Mouse (Mus musculus) thymus, adult 2 months (tissue): ENCODE data around the gene Ctrc. TPM values are rescaled to one million over a fixed set of nuclear protein-coding genes. Genes with fewer than 3 reads are reported as not detected.

Source experiments
- DNase-seq: peaks from one replicate; pipeline ENCODE4 v3.0.0; 2021
- H3K27ac ChIP-seq: fragments of 200-500 bp; 2 replicates; pipeline ENCODE4 v1.5.1; 2012; ENCODE audit warnings: low read length, control low read depth; ENCODE audit not compliant: control insufficient read depth, insufficient read depth
- H3K27me3 ChIP-seq: fragments of 200-500 bp; 2 replicates; pipeline ENCODE4 v1.6.1; 2012; ENCODE audit warnings: mild to moderate bottlenecking, low read length, moderate library complexity, mixed read lengths; ENCODE audit not compliant: control insufficient read depth, insufficient read depth
- H3K36me3 ChIP-seq: fragments of 200-500 bp; 2 replicates; pipeline ENCODE4 v1.6.1; 2012; ENCODE audit warnings: mild to moderate bottlenecking, low read length, moderate library complexity; ENCODE audit not compliant: control insufficient read depth, insufficient read depth
- H3K4me1 ChIP-seq: fragments of 200-500 bp; replicated peaks from 2 replicates; pipeline ENCODE4 v1.6.1; 2012; ENCODE audit warnings: low read length; ENCODE audit not compliant: control insufficient read depth, insufficient read depth
- H3K4me3 ChIP-seq: fragments of 200-500 bp; 2 replicates; pipeline ENCODE4 v1.5.1; 2012; ENCODE audit warnings: mild to moderate bottlenecking, low read length, control low read depth, moderate library complexity; ENCODE audit not compliant: control insufficient read depth, insufficient read depth
- CTCF ChIP-seq: fragments of 200-500 bp; IDR thresholded peaks from 2 replicates; pipeline ENCODE4 v1.5.1; 2012; ENCODE audit warnings: mild to moderate bottlenecking, control low read depth, low read length, moderate library complexity, borderline replicate concordance; ENCODE audit not compliant: control insufficient read depth, poor library complexity, insufficient read depth; ENCODE audit errors: extremely low read depth
- POLR2A ChIP-seq: fragments of 200-500 bp; IDR thresholded peaks from 2 replicates; pipeline ENCODE4 v1.6.1; 2012; ENCODE audit warnings: mild to moderate bottlenecking, low read length, control low read depth, moderate library complexity; ENCODE audit not compliant: control insufficient read depth, poor library complexity, insufficient read depth; ENCODE audit errors: extremely low read depth
- WGBS: fragments of 180-500 bp; shearing (Covaris S2); methylation state at CpG from one replicate; pipeline ENCODE4 v1.1.7; 2018; 5-methylcytosine and 5-hydroxymethylcytosine counted together
- polyA plus RNA-seq: library from polyadenylated mRNA; depleted of rRNA; stranded (reverse); fragments of >200 nt; gene quantifications from 2 replicates; pipeline ENCODE4 v1.2.3, GENCODE M21; 2012

Ctrc gene
- polyA plus RNA-seq, 1 experiment = 0.35 TPM

DNA sequence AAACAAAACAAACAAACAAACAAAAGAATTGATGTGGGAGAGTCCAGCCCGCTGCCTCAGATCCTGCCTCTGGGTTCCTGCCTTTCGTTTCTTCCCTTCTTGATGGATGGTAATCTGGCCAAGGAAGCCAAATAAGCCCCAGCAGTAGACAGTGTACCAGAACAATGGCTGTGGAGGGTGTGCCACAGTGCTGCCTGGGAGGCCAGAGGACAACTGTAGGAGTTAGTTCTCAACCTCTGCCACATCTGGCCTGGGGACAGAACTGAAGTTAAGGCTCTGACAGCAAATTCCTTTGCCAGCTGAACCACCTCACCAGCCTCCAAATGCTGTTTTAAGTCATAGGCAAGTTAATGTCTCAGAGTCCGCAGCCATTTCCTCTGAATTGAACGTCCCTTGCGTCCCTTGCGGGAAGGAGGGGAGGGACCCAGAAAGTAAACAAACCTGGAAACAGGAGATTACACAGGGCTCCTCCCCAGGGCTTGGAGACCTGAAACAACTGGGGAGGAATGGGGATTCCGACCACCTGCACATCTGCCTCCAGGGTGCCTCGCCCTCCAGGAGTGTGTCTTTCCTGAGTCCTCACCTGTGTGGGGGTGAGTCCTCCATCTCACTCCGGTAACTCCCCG is 35.2 kb upstream of the Ctrc start:
- no peaks in the 10 kb centered on the region for H3K4me1 ChIP-seq
- TF ChIP-seq POLR2A (no peak), CTCF (no peak)
- no peak for DNase-seq
- H3K27me3 ChIP-seq = no peaks in the 10 kb centered on the region
- H3K27ac ChIP-seq = no peak overlapping the region
- WGBS = 92% methylated on average over 10 of the region's 10 CpGs
- H3K36me3 ChIP-seq = no peaks in the 10 kb centered on the region
- H3K4me3 ChIP-seq = no peak overlapping the region

DNA sequence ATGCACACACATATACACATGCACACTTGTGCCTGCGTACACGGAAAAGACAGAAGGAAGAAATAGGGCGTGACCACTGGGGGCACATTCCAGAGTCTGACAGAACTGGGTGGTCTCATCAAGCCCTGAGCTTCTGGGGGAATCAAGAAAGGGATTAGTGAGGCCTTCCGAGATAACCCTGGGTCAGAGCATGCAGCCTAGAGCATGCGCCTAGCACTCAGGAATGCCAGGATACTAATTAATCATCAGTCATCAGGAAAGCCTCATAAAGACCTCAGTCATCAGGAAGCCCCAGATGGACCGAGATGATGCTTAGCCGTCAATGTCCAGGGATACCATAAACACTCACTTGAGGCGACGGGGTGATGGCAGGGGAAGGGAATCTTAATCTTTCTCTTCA is 33.7 kb upstream of the Ctrc start:
- Histone ChIP-seq H3K36me3 (no peaks in the 10 kb centered on the region), H3K4me1 (peaks cover 7% of the 10 kb centered on the region), H3K27ac (no peak overlapping the region), H3K4me3 (no peak overlapping the region), H3K27me3 (no peaks in the 10 kb centered on the region)
- no peak for TF ChIP-seq CTCF
- no peak for TF ChIP-seq POLR2A
- 96% methylated on average over 9 of the region's 9 CpGs for WGBS
- DNase-seq = no peak

DNA sequence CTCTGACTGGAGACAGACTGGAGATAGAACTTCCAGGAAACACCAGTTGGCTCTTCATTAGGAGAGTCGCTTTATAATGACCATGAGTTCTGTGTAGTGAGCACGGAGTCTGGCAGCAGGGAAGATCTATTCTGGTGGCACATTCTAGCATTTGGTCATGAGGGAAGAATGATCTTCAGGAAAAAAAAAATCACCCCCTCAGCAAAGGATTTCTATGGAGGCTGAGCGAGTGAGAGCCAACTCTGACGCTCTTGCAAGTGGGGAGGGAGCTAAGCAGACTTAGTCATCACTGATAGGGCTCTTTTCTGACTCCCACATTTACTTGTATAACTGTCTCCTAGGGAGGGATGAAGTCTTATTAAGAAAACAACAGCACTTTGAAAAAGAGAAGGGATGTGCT is 32.9 kb upstream of the Ctrc start:
- no peak for DNase-seq
- TF ChIP-seq POLR2A = no peak
- no peak for TF ChIP-seq CTCF
- 86% methylated on average over 4 of the region's 4 CpGs for whole genome bisulfite sequencing
- Histone ChIP-seq H3K4me3 (no peak overlapping the region), H3K27ac (no peak overlapping the region), H3K4me1 (peaks cover 9% of the 10 kb centered on the region), H3K27me3 (no peaks in the 10 kb centered on the region), H3K36me3 (no peaks in the 10 kb centered on the region)

DNA sequence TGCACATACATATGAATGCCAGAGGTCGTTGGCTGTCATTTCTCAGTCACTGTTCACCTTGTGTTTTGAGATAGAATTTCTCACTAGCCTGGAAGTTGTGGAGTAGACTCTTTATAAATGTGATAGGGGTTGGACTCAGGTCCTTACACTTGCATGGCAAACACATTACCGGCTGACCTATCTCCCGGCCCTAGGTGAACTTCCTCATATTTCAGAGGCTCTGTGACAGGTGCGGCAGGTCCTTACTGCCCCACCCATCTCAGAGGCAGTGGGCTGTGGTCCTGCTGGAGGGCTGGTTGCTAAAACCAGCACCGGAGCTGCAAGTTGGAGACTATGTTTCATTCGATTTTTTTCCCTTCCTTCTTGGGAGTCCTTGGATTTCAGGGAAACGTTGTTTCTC is 32.5 kb upstream of the Ctrc start:
- H3K27me3 ChIP-seq = no peaks in the 10 kb centered on the region
- WGBS = 27% methylated on average over 7 of the region's 7 CpGs
- no peak overlapping the region for H3K27ac ChIP-seq
- DNase-seq = no peak
- no peaks in the 10 kb centered on the region for H3K36me3 ChIP-seq
- TF ChIP-seq CTCF (no peak), POLR2A (no peak)
- peaks cover 14% of the 10 kb centered on the region for H3K4me1 ChIP-seq
- H3K4me3 ChIP-seq = no peak overlapping the region

DNA sequence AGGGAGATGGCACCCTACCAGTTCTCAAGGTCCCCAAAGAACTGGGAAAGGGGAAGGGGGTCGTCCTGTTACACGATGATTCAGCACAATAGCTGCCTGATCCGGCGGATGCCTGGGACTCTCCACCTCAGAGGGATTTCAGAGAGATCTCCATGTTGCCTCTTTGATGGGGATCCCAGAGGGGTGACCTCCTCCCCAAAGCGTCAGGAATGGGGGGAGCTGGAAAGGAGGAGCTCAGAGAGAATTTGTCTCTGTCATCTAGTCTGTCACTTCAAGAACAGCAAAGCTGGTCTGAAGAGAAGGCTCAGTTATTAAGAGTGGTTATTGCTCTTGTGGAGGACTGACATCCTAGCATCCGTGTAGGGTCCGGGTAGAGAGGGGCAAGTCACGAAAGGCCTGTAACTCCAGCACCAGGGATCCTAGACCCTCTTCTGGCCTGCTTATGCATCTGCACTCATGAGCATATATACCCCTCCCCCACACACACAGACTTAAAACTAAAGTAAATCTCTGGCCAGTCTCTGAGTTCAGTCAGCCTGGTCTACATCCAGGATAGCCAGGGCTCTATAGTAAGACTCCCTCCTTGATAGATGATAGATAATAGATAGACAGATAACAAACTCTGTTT is 29.4 kb upstream of the Ctrc start:
- peaks cover 23% of the 10 kb centered on the region for H3K4me1 ChIP-seq
- no peak for TF ChIP-seq POLR2A
- no peak for TF ChIP-seq CTCF
- no peaks in the 10 kb centered on the region for H3K27me3 ChIP-seq
- DNase-seq = no peak
- 40% methylated on average over 8 of the region's 8 CpGs for WGBS
- H3K4me3 ChIP-seq = no peak overlapping the region
- H3K27ac ChIP-seq = no peak overlapping the region
- no peaks in the 10 kb centered on the region for H3K36me3 ChIP-seq

DNA sequence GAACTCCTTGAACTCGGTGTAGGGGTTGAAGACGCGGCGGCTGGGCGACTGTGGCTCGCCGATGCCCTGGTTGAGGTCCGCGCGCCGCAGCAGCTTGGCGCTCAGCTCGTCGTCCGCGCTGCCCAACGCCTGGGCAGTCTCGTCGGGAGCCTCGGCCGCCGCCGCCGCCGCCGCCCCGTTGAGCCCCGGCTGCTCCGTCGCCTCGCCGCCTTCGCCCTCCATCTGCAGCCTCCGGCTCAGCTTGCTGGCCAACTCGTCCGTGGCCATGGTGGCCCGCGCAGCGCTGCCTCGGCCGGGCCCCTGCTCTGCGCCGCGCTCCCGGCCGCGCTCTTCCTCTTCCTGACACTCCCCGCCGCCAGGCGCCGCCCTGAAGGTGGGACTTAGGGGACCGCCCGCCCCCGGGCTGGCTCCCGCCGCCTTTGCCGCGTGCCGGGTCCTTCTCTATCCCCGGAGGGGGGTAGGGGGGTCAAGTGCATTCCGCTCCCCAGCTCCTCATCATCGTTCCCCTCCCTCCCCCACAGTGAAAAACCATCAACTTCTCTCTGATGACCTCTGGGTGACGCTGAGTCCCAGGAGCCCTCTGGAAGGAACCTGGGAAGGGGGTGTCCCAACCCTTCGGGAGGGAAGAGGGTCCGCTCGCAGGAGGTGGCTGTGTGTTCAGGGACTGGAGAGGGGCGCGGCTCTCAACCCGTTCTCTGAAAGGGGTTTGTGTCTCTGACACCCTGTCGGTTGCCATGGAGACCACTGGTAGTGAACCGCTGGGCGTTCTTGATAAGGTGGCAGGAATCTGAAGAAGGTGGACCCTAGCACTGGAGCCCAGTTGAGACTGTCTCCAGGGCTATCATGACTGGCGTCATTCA is 28.7 kb upstream of the Ctrc start, which contains the start of gene Efhd2:
Gene Efhd2 (minus strand): TSS at position 320 of the 860 bp plus-strand sequence.
- Histone ChIP-seq H3K27me3 (no peaks in the 10 kb centered on the region), H3K4me1 (peaks cover 23% of the 10 kb centered on the region), H3K36me3 (no peaks in the 10 kb centered on the region), H3K27ac (no peak within 1 kb of the TSS), H3K4me3 (peak within 1 kb of the TSS; percentile 63)
- TF ChIP-seq CTCF = 0 out of 2 replicates have a peak, but pooled peaks have one; percentile 29
- peak; percentile 92 for TF ChIP-seq POLR2A
- DNase-seq = peak; percentile 82
- under 1% methylated on average over 73 of the region's 73 CpGs for WGBS
